Mouse (Mus musculus) midbrain, embryonic 16.5 days (tissue): ENCODE measurements around the gene 4933406M09Rik. TPM values are rescaled to one million over a fixed set of nuclear protein-coding genes. Genes with fewer than 3 reads are reported as not detected.

Experiments
- ATAC-seq: fragments of 200-750 bp; cut with Nextera tagmentation; 2 replicates; pipeline ENCODE4 v1.8.0; 2017; ENCODE audit warnings: moderate TSS enrichment
- H3K27ac ChIP-seq: fragments of 300-500 bp; sonication (generic); 2 replicates; pipeline ENCODE4 v1.5.1; 2014; ENCODE audit warnings: mild to moderate bottlenecking, low read length, mixed read lengths
- H3K27me3 ChIP-seq: fragments of 300-500 bp; sonication (generic); 2 replicates; pipeline ENCODE4 v1.6.1; 2014; ENCODE audit warnings: low read depth, low read length, mixed read lengths; ENCODE audit not compliant: control insufficient read depth, insufficient read depth
- H3K36me3 ChIP-seq: fragments of 300-500 bp; sonication (generic); 2 replicates; pipeline ENCODE4 v1.6.1; 2014; ENCODE audit warnings: mild to moderate bottlenecking, low read length, moderate library complexity, mixed read lengths; ENCODE audit not compliant: control insufficient read depth, insufficient read depth
- H3K4me1 ChIP-seq: fragments of 300-500 bp; sonication (generic); 2 replicates; pipeline ENCODE4 v1.6.1; 2014; ENCODE audit warnings: mild to moderate bottlenecking, low read length, mixed read lengths; ENCODE audit not compliant: control insufficient read depth, insufficient read depth
- H3K4me2 ChIP-seq: fragments of 300-500 bp; sonication (generic); 2 replicates; pipeline ENCODE4 v1.6.1; 2014; ENCODE audit warnings: mild to moderate bottlenecking, low read length, mixed read lengths
- H3K4me3 ChIP-seq: fragments of 300-500 bp; sonication (generic); 2 replicates; pipeline ENCODE4 v1.5.1; 2014; ENCODE audit warnings: low read depth, mild to moderate bottlenecking, low read length, moderate library complexity, mixed read lengths
- H3K9ac ChIP-seq: fragments of 300-500 bp; sonication (generic); 2 replicates; pipeline ENCODE4 v1.6.1; 2014; ENCODE audit warnings: low read depth, low read length, mixed read lengths
- H3K9me3 ChIP-seq: fragments of 300-500 bp; sonication (generic); replicated peaks from 2 replicates; pipeline ENCODE4 v1.6.1; 2014; ENCODE audit warnings: mild to moderate bottlenecking, low read length, mixed read lengths; ENCODE audit not compliant: control insufficient read depth, poor library complexity, severe bottlenecking
- WGBS: fragments of 180-500 bp; shearing (Covaris S2); extraction: QIAGEN DNeasy Blood & Tissue Kit; methylation state at CpG from one replicate; pipeline ENCODE4 v1.1.7; 2014; 5-methylcytosine and 5-hydroxymethylcytosine counted together
- polyA plus RNA-seq: library from polyadenylated mRNA; unstranded; fragments of >200 nt; fragmentation: Nextera tagmentation; extraction: Ambion mirVana; gene quantifications from 2 replicates; pipeline ENCODE4 v1.2.1, GENCODE M21; 2015

Gene 4933406M09Rik
- polyA plus RNA-seq, 1 experiment from 2014 or later: not detected

DNA sequence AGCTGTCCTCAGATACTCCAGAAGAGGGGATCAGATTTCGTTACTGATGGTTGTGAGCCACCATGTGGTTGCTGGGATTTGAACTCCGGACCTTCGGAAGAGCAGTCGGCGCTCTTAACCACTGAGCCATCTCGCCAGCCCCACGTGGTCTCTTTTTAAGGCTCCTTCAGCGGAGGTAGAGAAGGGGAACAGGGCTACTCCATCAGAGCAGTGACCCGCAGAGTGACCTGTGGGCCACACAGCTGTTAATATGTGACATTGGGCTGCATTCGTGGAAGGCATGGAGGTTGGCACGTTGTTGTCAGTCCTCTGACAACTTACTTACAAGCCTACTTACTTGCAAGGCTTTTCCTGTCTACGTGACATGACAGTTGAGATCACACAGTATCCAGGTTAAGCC is 12.5 kb downstream of the 4933406M09Rik start:
- H3K27ac ChIP-seq: no peak overlapping the region
- no peak overlapping the region for H3K4me3 ChIP-seq
- H3K27me3 ChIP-seq: no peaks in the 10 kb centered on the region; the same call in 1 of the 2 replicates
- WGBS: 92% methylated on average over 12 of the region's 12 CpGs
- ATAC-seq: no peak
- H3K36me3 ChIP-seq: no peaks in the 10 kb centered on the region
- no peaks in the 10 kb centered on the region for H3K9me3 ChIP-seq
- H3K9ac ChIP-seq: no peak overlapping the region
- no peaks in the 10 kb centered on the region for H3K4me1 ChIP-seq
- H3K4me2 ChIP-seq: no peak overlapping the region

DNA sequence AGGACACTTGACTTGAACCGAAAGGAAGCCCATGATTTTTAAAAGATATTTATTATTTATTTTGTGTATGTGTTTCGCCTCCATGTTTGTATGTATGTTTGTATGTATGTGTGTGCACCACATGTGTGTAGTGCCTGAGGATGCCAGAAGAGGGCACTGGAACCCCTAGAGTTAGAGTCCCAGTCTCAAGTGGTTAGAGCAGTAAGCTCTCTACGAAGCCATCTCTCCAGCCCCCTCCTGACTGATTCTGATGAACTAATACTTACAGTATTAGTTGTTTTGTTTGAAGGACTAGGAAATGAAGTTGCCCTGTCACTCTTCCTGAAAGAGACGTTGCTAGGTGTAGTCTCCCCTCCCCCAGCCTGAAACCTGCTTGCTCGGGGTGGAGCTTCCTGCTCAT is 14.0 kb downstream of the 4933406M09Rik start:
- Histone ChIP-seq H3K4me1 (no peaks in the 10 kb centered on the region), H3K4me2 (no peak overlapping the region), H3K27me3 (no peaks in the 10 kb centered on the region; the same call in 1 of the 2 replicates), H3K4me3 (no peak overlapping the region), H3K9me3 (no peaks in the 10 kb centered on the region), H3K9ac (no peak overlapping the region), H3K27ac (no peak overlapping the region), H3K36me3 (no peaks in the 10 kb centered on the region)
- WGBS: 59% methylated on average over 5 of the region's 5 CpGs
- ATAC-seq: no peak

DNA sequence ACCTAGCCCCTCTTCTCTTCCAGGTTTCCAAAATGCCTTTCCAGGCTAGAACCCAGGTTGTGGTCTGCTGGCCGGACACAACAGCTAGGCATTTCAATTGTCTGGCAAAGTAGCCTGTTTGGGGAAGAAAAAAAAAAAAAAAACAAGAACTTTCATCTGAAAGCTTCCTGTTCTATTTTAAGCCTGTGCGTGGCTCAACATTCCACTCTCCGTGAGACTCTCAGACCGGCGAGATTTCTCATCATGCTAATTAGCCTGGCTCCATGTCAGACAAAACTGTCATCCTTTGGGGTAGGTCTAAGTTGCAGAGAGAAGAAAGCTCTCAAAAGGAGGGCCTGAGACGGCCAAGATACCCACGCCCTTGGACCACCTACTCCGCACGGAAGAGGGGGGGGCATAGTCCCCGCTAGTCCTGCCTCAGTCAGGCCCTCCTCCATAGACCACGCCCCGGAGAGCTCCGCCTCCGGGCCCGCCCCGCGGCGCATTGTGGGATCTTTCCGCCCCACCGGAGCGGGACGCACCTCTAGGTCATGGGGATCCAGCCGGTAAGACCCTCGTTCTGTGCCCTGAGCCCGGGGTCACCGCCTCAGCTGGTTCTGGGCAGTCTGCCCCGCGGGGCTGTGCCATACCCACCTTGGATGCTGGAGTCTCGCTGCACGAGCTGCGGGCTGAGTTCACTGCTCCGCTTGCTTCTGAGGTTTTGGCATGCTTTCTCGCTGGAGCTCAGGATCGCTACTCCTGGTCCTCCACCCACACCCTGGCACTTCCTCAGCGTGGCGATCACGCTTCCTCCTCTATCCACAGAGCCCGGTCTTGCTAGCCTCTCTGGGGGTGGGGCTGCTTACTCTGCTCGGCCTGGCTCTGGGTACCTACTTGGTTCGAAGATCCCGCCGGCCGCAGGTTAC is 20.0 kb downstream of the 4933406M09Rik start, which contains the start of gene Cyb5r1:
Gene Cyb5r1, plus strand, starts transcription at position 51 of the 905 bp plus-strand sequence.
- under 1% methylated on average over 43 of the region's 43 CpGs for WGBS
- H3K27me3 ChIP-seq: no peaks in the 10 kb centered on the region
- H3K4me2 ChIP-seq: peak within 1 kb of the TSS; percentile 90
- H3K4me1 ChIP-seq: no peaks in the 10 kb centered on the region
- H3K27ac ChIP-seq: 0 out of 2 replicates have a peak within 1 kb of the TSS, but pooled peaks have one; percentile 8
- peak within 1 kb of the TSS; percentile 59 for H3K4me3 ChIP-seq
- ATAC-seq: peak; percentile 93
- H3K9me3 ChIP-seq: no peaks in the 10 kb centered on the region
- H3K36me3 ChIP-seq: no peaks in the 10 kb centered on the region
- H3K9ac ChIP-seq: peak within 1 kb of the TSS; percentile 72

DNA sequence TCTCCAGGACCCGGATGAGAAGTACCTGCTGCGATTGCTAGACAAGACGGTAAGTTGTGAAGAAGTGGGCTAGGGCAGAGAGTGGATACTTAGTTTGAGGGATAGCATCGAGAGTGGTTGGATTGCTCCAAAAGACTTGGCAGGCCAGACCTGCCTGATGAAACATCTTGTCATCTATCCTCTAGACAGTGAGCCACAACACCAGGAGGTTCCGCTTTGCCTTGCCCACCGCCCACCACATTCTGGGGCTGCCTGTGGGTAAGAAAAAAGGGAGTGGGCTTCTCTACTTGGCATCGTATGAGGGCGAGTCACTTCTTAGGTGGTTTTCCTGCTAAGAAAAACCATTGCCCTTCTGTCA is 20.7 kb downstream of the 4933406M09Rik start:
- no peak overlapping the region for H3K27ac ChIP-seq
- no peaks in the 10 kb centered on the region for H3K4me1 ChIP-seq
- WGBS: 39% methylated on average over 8 of the region's 8 CpGs
- H3K4me2 ChIP-seq: peak overlapping the region; percentile 90
- no peaks in the 10 kb centered on the region for H3K9me3 ChIP-seq
- peak; percentile 67 for ATAC-seq
- no peaks in the 10 kb centered on the region for H3K36me3 ChIP-seq
- peak overlapping the region; percentile 72 for H3K9ac ChIP-seq
- peak overlapping the region; percentile 59 for H3K4me3 ChIP-seq
- H3K27me3 ChIP-seq: no peaks in the 10 kb centered on the region

DNA sequence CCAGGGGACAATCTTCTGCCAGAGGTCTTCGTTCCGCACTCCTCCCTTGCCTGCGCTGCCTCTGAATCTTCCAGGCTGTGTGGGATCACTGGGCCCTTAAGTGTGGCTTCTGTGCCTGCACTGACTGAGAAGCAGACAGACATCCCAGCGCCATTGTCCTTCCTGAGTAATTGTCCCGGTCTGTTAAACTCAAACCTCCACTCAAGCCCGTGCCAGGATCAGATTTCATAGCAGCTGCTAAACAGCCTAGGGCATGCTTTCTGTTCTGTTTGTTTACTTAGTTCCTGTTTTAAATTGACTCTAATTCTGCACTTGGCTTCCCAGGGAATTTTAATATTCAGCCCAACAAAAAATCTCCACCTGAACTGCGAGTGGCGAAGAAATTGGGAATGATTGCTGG is 22.3 kb downstream of the 4933406M09Rik start:
- ATAC-seq: no peak

DNA sequence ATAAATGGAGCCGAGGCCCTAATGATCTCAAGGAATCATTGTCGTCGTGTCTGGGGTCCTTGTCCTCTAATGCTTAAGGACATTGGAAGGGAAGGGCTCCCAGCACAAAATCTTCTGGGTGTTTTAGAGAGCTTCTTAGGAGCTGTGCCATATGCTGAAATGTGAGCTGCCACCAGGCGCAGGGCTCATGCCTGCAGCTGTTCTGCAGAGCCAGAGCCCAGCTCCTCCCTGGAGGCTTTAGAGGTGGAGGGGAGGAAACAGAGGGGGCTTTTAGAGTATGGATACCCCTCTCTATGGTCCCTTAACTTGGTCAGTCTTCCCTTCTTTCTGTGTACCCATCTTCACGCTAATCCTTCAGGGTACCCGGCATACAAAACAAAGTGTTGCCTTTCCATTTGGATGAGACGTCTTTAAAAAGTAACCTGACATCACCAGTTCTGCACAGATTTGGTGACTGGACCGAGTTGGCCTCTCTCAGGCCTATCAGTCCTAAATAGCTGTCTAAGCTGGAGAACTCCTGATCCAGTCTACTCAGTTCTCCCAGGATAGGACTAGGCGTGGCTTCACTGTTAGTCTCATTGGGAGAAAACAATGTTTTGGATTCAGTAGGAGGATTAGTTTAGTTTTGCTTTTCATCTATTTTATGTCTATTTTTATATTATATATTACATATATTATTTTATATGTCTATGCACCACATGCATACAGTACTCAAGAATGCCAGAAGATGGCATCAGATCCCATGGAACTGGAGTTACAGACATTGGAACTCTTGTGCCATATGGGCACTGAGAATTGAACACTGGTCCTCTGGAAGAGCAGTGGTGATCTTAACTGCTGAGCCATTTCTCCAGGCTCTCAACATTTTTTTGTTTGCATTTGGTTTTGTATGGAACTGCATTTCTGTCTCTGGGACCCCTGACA is 26.2 kb downstream of the 4933406M09Rik start:
- ATAC-seq: no peak
- H3K36me3 ChIP-seq: no peaks in the 10 kb centered on the region
- WGBS: 91% methylated on average over 9 of the region's 9 CpGs

More for the DNA sequence above, 22.3 kb downstream of the 4933406M09Rik start:
- H3K9me3 ChIP-seq: no peaks in the 10 kb centered on the region
- H3K27ac ChIP-seq: no peak overlapping the region
- no peaks in the 10 kb centered on the region for H3K27me3 ChIP-seq
- H3K36me3 ChIP-seq: no peaks in the 10 kb centered on the region
- no peaks in the 10 kb centered on the region for H3K4me1 ChIP-seq
- no peak overlapping the region for H3K4me2 ChIP-seq
- WGBS: 76% methylated on average over 8 of the region's 8 CpGs
- no peak overlapping the region for H3K4me3 ChIP-seq
- H3K9ac ChIP-seq: no peak overlapping the region

DNA sequence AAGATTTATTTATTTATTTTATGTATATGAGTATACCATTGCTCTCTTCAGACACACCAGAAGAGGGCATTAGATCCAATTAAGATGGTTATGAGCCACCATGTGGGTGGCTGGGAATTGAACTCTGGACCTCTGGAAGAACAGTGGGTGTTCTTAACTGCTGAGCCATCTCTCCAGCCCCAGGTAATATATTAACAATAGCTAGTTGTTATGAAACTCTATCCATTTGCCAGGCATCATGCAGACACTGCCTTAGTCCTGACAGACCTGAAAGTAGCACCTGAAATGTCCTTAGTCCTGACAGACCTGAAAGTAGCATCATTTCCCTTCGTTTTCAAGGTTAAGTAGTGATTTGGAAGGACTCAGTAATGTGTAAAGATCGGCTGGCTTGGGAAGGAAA is 28.3 kb downstream of the 4933406M09Rik start:
- Histone ChIP-seq H3K4me1 (peaks cover 26% of the 10 kb centered on the region), H3K27ac (no peak overlapping the region), H3K9me3 (no peaks in the 10 kb centered on the region), H3K4me2 (no peak overlapping the region), H3K9ac (no peak overlapping the region), H3K4me3 (no peak overlapping the region), H3K27me3 (no peaks in the 10 kb centered on the region), H3K36me3 (no peaks in the 10 kb centered on the region)
- no peak for ATAC-seq
- 52% methylated on average over 2 of the region's 2 CpGs for WGBS

More for the DNA sequence above, 26.2 kb downstream of the 4933406M09Rik start:
- H3K9ac ChIP-seq: no peak overlapping the region
- H3K27ac ChIP-seq: no peak overlapping the region
- no peaks in the 10 kb centered on the region for H3K27me3 ChIP-seq
- no peak overlapping the region for H3K4me3 ChIP-seq
- no peak overlapping the region for H3K4me2 ChIP-seq
- H3K4me1 ChIP-seq: peaks cover 17% of the 10 kb centered on the region
- no peaks in the 10 kb centered on the region for H3K9me3 ChIP-seq

DNA sequence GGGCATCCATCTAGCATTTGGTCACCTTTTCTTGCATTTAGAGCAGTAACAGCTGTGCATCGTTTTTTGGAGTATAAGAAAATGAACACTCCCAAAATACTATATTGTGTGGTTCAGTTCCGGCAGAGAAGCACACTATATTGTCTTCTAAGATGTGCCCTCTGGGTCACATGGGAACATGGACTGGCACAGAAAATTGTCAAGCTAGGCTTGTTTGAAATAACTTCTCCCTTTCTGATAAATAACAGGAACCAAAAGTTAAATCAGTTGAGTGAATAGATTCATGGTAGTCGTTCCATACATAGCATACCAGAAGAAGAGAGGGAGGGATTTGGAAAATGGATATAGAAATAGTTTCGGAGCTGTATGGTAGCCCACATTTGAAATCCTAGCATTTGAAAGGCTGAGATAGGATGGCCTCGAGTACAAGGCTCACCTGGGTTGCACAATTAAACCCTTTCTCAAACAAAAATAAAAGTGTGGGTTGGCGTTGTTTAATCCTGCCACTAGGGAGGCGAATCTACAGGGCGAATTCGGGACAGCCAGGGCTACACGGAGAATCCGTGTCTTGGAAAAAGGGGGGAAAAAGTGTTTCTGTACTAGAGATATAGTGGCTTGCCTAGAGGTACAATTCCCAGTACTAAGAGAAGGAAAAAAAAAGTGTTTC is 28.9 kb downstream of the 4933406M09Rik start:
- Histone ChIP-seq H3K9me3 (no peaks in the 10 kb centered on the region), H3K9ac (peak overlapping the region; percentile 21), H3K27me3 (no peaks in the 10 kb centered on the region), H3K36me3 (no peaks in the 10 kb centered on the region), H3K4me3 (peak overlapping the region; percentile 74), H3K4me1 (peaks cover 30% of the 10 kb centered on the region), H3K27ac (peak overlapping the region; percentile 89), H3K4me2 (peak overlapping the region; percentile 70)
- 13% methylated on average over 11 of the region's 11 CpGs for WGBS
- ATAC-seq: peak; percentile 18; the same call in 1 of the 2 replicates
